Mouse (Mus musculus) stomach, postnatal 0 days (tissue): ENCODE measurements around the gene Dmkn. TPM values are rescaled to one million over a fixed set of nuclear protein-coding genes. Genes with fewer than 3 reads are reported as not detected.

Source experiments
- ATAC-seq: fragments of 200-750 bp; cut with Nextera tagmentation; 2 replicates; pipeline ENCODE4 v1.8.0; 2017; ENCODE audit not compliant: low FRiP score, low TSS enrichment
- DNase-seq: peaks from one replicate; pipeline ENCODE4 v3.0.0-alpha.2; 2016; ENCODE audit warnings: low spot score
- H3K27ac ChIP-seq: fragments of 300-500 bp; sonication (generic); replicated peaks from 2 replicates; pipeline ENCODE4 v1.5.1; 2014; ENCODE audit warnings: mild to moderate bottlenecking, control low read depth
- H3K27me3 ChIP-seq: fragments of 300-500 bp; sonication (generic); 2 replicates; pipeline ENCODE4 v1.6.1; 2014; ENCODE audit warnings: low read length; ENCODE audit not compliant: control insufficient read depth, insufficient read depth
- H3K36me3 ChIP-seq: fragments of 300-500 bp; sonication (generic); 2 replicates; pipeline ENCODE4 v1.6.1; 2014; ENCODE audit warnings: low read length, mixed read lengths; ENCODE audit not compliant: control insufficient read depth, insufficient read depth
- H3K4me1 ChIP-seq: fragments of 300-500 bp; sonication (generic); replicated peaks from 2 replicates; pipeline ENCODE4 v1.6.1; 2014; ENCODE audit warnings: antibody characterized with exemption; ENCODE audit not compliant: control insufficient read depth, insufficient read depth
- H3K4me2 ChIP-seq: fragments of 300-500 bp; sonication (generic); replicated peaks from 2 replicates; pipeline ENCODE4 v1.6.1; 2014; ENCODE audit warnings: low read depth, mild to moderate bottlenecking, control low read depth, moderate library complexity
- H3K4me3 ChIP-seq: fragments of 300-500 bp; sonication (generic); 2 replicates; pipeline ENCODE4 v1.5.1; 2014; ENCODE audit warnings: low read depth, low read length, control low read depth
- H3K9ac ChIP-seq: fragments of 300-500 bp; sonication (generic); 2 replicates; pipeline ENCODE4 v1.6.1; 2014; ENCODE audit warnings: mild to moderate bottlenecking, low read length, control low read depth, mixed read lengths
- H3K9me3 ChIP-seq: fragments of 300-500 bp; sonication (generic); 2 replicates; pipeline ENCODE4 v1.6.1; 2016; ENCODE audit warnings: low read length; ENCODE audit not compliant: control insufficient read depth
- CTCF ChIP-seq: IDR thresholded peaks from 2 replicates; pipeline ENCODE4 v1.5.1; 2016; ENCODE audit warnings: antibody characterized with exemption, low read depth, mild to moderate bottlenecking, moderate library complexity
- EP300 ChIP-seq: optimal IDR thresholded peaks from 2 replicates; pipeline ENCODE3; 2016; ENCODE audit warnings: antibody characterized with exemption
- WGBS: fragments of 180-500 bp; shearing (Covaris S2); extraction: QIAGEN DNeasy Blood & Tissue Kit; methylation state at CpG from one replicate; pipeline ENCODE4 v1.1.7; 2014; 5-methylcytosine and 5-hydroxymethylcytosine counted together
- polyA plus RNA-seq: library from polyadenylated mRNA; unstranded; fragments of >200 nt; fragmentation: Nextera tagmentation; extraction: Ambion mirVana; gene quantifications from 2 replicates; pipeline ENCODE4 v1.2.1, GENCODE M21; 2015

The Dmkn gene
- polyA plus RNA-seq, 1 experiment from 2014 or later = 1,959 TPM

- Histone ChIP-seq H3K9ac (no peak overlapping the region), H3K9me3 (0 out of 2 replicates have a peak, but pooled peaks cover 2% of the 10 kb centered on the region), H3K4me1 (no peaks in the 10 kb centered on the region), H3K27me3 (no peaks in the 10 kb centered on the region), H3K4me3 (no peak overlapping the region), H3K27ac (peak overlapping the region; percentile 83; the same call in 1 of the 2 replicates), H3K4me2 (no peak overlapping the region), H3K36me3 (no peaks in the 10 kb centered on the region)
- WGBS = 89% methylated on average over 3 of the region's 3 CpGs
- DNase-seq (no peak), ATAC-seq (no peak)
- TF ChIP-seq CTCF (peak; percentile 32; the same call in 1 of the 2 replicates), EP300 (no peak)
Measured at GRCm38 (mm10) chr7:30803256-30803655, 39.7 kb downstream of the Dmkn start.

- ATAC-seq (peak; percentile 97), DNase-seq (peak; percentile 82)
- H3K4me2 ChIP-seq = no peak overlapping the region
- no peaks in the 10 kb centered on the region for H3K27me3 ChIP-seq
- peak overlapping the region; percentile 83 for H3K27ac ChIP-seq
- no peak overlapping the region for H3K4me3 ChIP-seq
- H3K36me3 ChIP-seq = no peaks in the 10 kb centered on the region
- H3K4me1 ChIP-seq = no peaks in the 10 kb centered on the region
- 61% methylated on average over 9 of the region's 9 CpGs for WGBS
- TF ChIP-seq CTCF = peak; percentile 35
- peak; percentile 37 for TF ChIP-seq EP300
- H3K9ac ChIP-seq = no peak overlapping the region
- H3K9me3 ChIP-seq = 0 out of 2 replicates have a peak, but pooled peaks cover 2% of the 10 kb centered on the region
Measured at GRCm38 (mm10) chr7:30804026-30804715, 40.6 kb downstream of the Dmkn start.

GRCm38 (mm10) chr7:30805924-30806323 is 42.4 kb downstream of the Dmkn start:
- ATAC-seq (no peak), DNase-seq (peak; percentile 68)
- H3K27me3 ChIP-seq = no peaks in the 10 kb centered on the region
- no peak overlapping the region for H3K4me2 ChIP-seq
- no peaks in the 10 kb centered on the region for H3K9me3 ChIP-seq
- no peak overlapping the region for H3K27ac ChIP-seq
- H3K9ac ChIP-seq = no peak overlapping the region
- H3K4me3 ChIP-seq = no peak overlapping the region
- H3K36me3 ChIP-seq = no peaks in the 10 kb centered on the region
- WGBS = 47% methylated on average over 6 of the region's 6 CpGs
- TF ChIP-seq EP300 = no peak
- TF ChIP-seq CTCF = peak; percentile 63
- H3K4me1 ChIP-seq = no peaks in the 10 kb centered on the region

- no peaks in the 10 kb centered on the region for H3K27me3 ChIP-seq
- H3K9ac ChIP-seq = no peak overlapping the region
- whole genome bisulfite sequencing = 57% methylated on average over 6 of the region's 6 CpGs
- no peaks in the 10 kb centered on the region for H3K4me1 ChIP-seq
- TF ChIP-seq EP300 (no peak), CTCF (peak; percentile 60)
- H3K4me3 ChIP-seq = no peak overlapping the region
- no peak overlapping the region for H3K27ac ChIP-seq
- H3K36me3 ChIP-seq = no peaks in the 10 kb centered on the region
- H3K4me2 ChIP-seq = no peak overlapping the region
- no peaks in the 10 kb centered on the region for H3K9me3 ChIP-seq
- DNase-seq (no peak), ATAC-seq (no peak)
Measured at GRCm38 (mm10) chr7:30810319-30810718, 46.8 kb downstream of the Dmkn start.

- H3K4me1 ChIP-seq = no peaks in the 10 kb centered on the region
- ATAC-seq (peak; percentile 83), DNase-seq (peak; percentile 33)
- no peak overlapping the region for H3K9ac ChIP-seq
- H3K4me3 ChIP-seq = no peak overlapping the region
- TF ChIP-seq EP300 (no peak), CTCF (no peak)
- H3K36me3 ChIP-seq = no peaks in the 10 kb centered on the region
- H3K4me2 ChIP-seq = no peak overlapping the region
- no peaks in the 10 kb centered on the region for H3K27me3 ChIP-seq
- WGBS = 32% methylated on average over 9 of the region's 9 CpGs
- no peaks in the 10 kb centered on the region for H3K9me3 ChIP-seq
- H3K27ac ChIP-seq = peak overlapping the region; percentile 70; the same call in 1 of the 2 replicates
Measured at GRCm38 (mm10) chr7:30811757-30812290, 48.3 kb downstream of the Dmkn start.

GRCm38 (mm10) chr7:30812291-30812807 is 48.8 kb downstream of the Dmkn start:
- ATAC-seq (peak; percentile 64; the same call in 1 of the 2 replicates), DNase-seq (peak; percentile 54)
- no peak overlapping the region for H3K9ac ChIP-seq
- TF ChIP-seq EP300 (no peak), CTCF (no peak)
- no peaks in the 10 kb centered on the region for H3K36me3 ChIP-seq
- 39% methylated on average over 6 of the region's 6 CpGs for WGBS
- no peaks in the 10 kb centered on the region for H3K27me3 ChIP-seq
- H3K27ac ChIP-seq = peak overlapping the region; percentile 70; the same call in 1 of the 2 replicates
- no peaks in the 10 kb centered on the region for H3K9me3 ChIP-seq
- no peak overlapping the region for H3K4me3 ChIP-seq
- no peaks in the 10 kb centered on the region for H3K4me1 ChIP-seq
- no peak overlapping the region for H3K4me2 ChIP-seq
